Mouse (Mus musculus) WW6 (cell line): Measurements from ENCODE around the gene Ralgps2.
A peak's percentile ranks its signal among the peaks of the same experiment; 100 is the strongest.

Experiments
- DNase-seq: peaks from one replicate; pipeline ENCODE4 v3.0.0-alpha.2; 2013; ENCODE audit warnings: low read depth, low spot score

Gene Ralgps2

GRCm38 (mm10) chr1:156905660-156906059 is 33.8 kb downstream of the Ralgps2 start:
- no peak for DNase-seq

- no peak for DNase-seq
Observed at GRCm38 (mm10) chr1:156903899-156904298, 35.5 kb downstream of the Ralgps2 start.

GRCm38 (mm10) chr1:156901689-156902088 is 37.7 kb downstream of the Ralgps2 start:
- no peak for DNase-seq

- peak; percentile 7 for DNase-seq
Observed at GRCm38 (mm10) chr1:156891561-156891960, 47.9 kb downstream of the Ralgps2 start.

- no peak for DNase-seq
Observed at GRCm38 (mm10) chr1:156888830-156889229, 50.6 kb downstream of the Ralgps2 start.

- DNase-seq, result no peak
Observed at GRCm38 (mm10) chr1:156885879-156886278, 53.5 kb downstream of the Ralgps2 start.

- no peak for DNase-seq
Observed at GRCm38 (mm10) chr1:156884782-156885181, 54.6 kb downstream of the Ralgps2 start.

- no peak for DNase-seq
Observed at GRCm38 (mm10) chr1:156870616-156871015, 68.8 kb downstream of the Ralgps2 start.

- DNase-seq, result no peak
Observed at GRCm38 (mm10) chr1:156870028-156870427, 69.4 kb downstream of the Ralgps2 start.

- DNase-seq, result no peak
Observed at GRCm38 (mm10) chr1:156864240-156864639, 75.2 kb downstream of the Ralgps2 start.

GRCm38 (mm10) chr1:156863726-156864125 is 75.7 kb downstream of the Ralgps2 start:
- no peak for DNase-seq

GRCm38 (mm10) chr1:156861475-156862043 is 77.9 kb downstream of the Ralgps2 start:
- no peak for DNase-seq

- DNase-seq, result no peak
Observed at GRCm38 (mm10) chr1:156860266-156860665, 79.2 kb downstream of the Ralgps2 start.

GRCm38 (mm10) chr1:156859711-156860250 is 79.6 kb downstream of the Ralgps2 start:
- no peak for DNase-seq

GRCm38 (mm10) chr1:156859156-156859555 is 80.3 kb downstream of the Ralgps2 start:
- no peak for DNase-seq

GRCm38 (mm10) chr1:156856666-156857065 is 82.8 kb downstream of the Ralgps2 start:
- no peak for DNase-seq

GRCm38 (mm10) chr1:156854558-156854957 is 84.9 kb downstream of the Ralgps2 start:
- no peak for DNase-seq

- no peak for DNase-seq
Observed at GRCm38 (mm10) chr1:156852872-156853271, 86.6 kb downstream of the Ralgps2 start.

GRCm38 (mm10) chr1:156852409-156852808 is 87.0 kb downstream of the Ralgps2 start:
- DNase-seq, result no peak

- no peak for DNase-seq
Observed at GRCm38 (mm10) chr1:156847098-156847497, 92.3 kb downstream of the Ralgps2 start.

- no peak for DNase-seq
Observed at GRCm38 (mm10) chr1:156841625-156842339, 97.6 kb downstream of the Ralgps2 start.

- no peak for DNase-seq
Observed at GRCm38 (mm10) chr1:156838695-156839094, 100.7 kb downstream of the Ralgps2 start.

- DNase-seq, result no peak
Observed at GRCm38 (mm10) chr1:156838177-156838576, 101.2 kb downstream of the Ralgps2 start, which contains the start of gene Angptl1. Gene Angptl1 (plus strand): TSS chr1:156838562.
